Mouse (Mus musculus) skeletal muscle tissue, adult 2 months (tissue): Measurements from ENCODE around the gene Ptprn.

Experiments
- DNase-seq: peaks from one replicate; pipeline ENCODE4 v3.0.0-alpha.2; 2012; ENCODE audit warnings: low read depth, low spot score

Ptprn gene

GRCm38 (mm10) chr1:75264091-75264880 lies at the start of gene Ptprn:
Gene Ptprn, minus strand, starts transcription at chr1:75264502.
- DNase-seq = no peak

GRCm38 (mm10) chr1:75311694-75312093 lies 47.4 kb upstream of the Ptprn start:
- no peak for DNase-seq

- no peak for DNase-seq
Observed at GRCm38 (mm10) chr1:75304662-75305061, 40.4 kb upstream of the Ptprn start.

GRCm38 (mm10) chr1:75294294-75294693 lies 30.0 kb upstream of the Ptprn start:
- DNase-seq = no peak

- DNase-seq = no peak
Observed at GRCm38 (mm10) chr1:75293331-75293701, 29.0 kb upstream of the Ptprn start.

- DNase-seq = no peak
Observed at GRCm38 (mm10) chr1:75292476-75293330, 28.4 kb upstream of the Ptprn start.

- no peak for DNase-seq
Observed at GRCm38 (mm10) chr1:75291321-75291720, 27.0 kb upstream of the Ptprn start.

- no peak for DNase-seq
Observed at GRCm38 (mm10) chr1:75290582-75290981, 26.3 kb upstream of the Ptprn start.

GRCm38 (mm10) chr1:75289888-75290431 lies 25.7 kb upstream of the Ptprn start:
- DNase-seq = no peak

- no peak for DNase-seq
Observed at GRCm38 (mm10) chr1:75289376-75289775, 25.1 kb upstream of the Ptprn start.

GRCm38 (mm10) chr1:75284911-75285310 lies 20.6 kb upstream of the Ptprn start:
- DNase-seq = no peak

GRCm38 (mm10) chr1:75283017-75283416 lies 18.7 kb upstream of the Ptprn start:
- no peak for DNase-seq

GRCm38 (mm10) chr1:75278228-75278627 lies 13.9 kb upstream of the Ptprn start, which contains the start of gene Resp18:
Gene Resp18, minus strand, starts transcription at chr1:75278415.
- DNase-seq = no peak

- DNase-seq = no peak
Observed at GRCm38 (mm10) chr1:75277195-75278188, 13.2 kb upstream of the Ptprn start.

GRCm38 (mm10) chr1:75262969-75263951 lies 1.0 kb downstream of the Ptprn start:
- DNase-seq = no peak

- no peak for DNase-seq
Observed at GRCm38 (mm10) chr1:75261278-75261677, 3.0 kb downstream of the Ptprn start.

GRCm38 (mm10) chr1:75255516-75256046 lies 8.7 kb downstream of the Ptprn start:
- no peak for DNase-seq

- no peak for DNase-seq
Observed at GRCm38 (mm10) chr1:75254625-75255013, 9.7 kb downstream of the Ptprn start.

GRCm38 (mm10) chr1:75253849-75254624 lies 10.3 kb downstream of the Ptprn start:
- peak; percentile 60 for DNase-seq
